Mouse (Mus musculus) stomach, embryonic 15.5 days (tissue): ENCODE data around the gene Fhl2. TPM values are rescaled to one million over a fixed set of nuclear protein-coding genes. Genes with fewer than 3 reads are reported as not detected.
"Not testable (repeated sequence)": the region's sequence is repeated elsewhere in the genome, so short reads cannot be mapped to it uniquely, and the experiment has no call there.

Experiments used
- ATAC-seq: fragments of 200-750 bp; cut with Nextera tagmentation; 2 replicates; pipeline ENCODE4 v1.8.0; 2017; ENCODE audit warnings: low read depth, moderate number of reproducible peaks, moderate TSS enrichment; ENCODE audit not compliant: insufficient read depth, low FRiP score
- H3K27ac ChIP-seq: fragments of 300-500 bp; sonication (generic); 2 replicates; pipeline ENCODE4 v1.5.1; 2015; ENCODE audit warnings: mild to moderate bottlenecking, inconsistent platforms
- H3K27me3 ChIP-seq: fragments of 300-500 bp; sonication (generic); replicated peaks from 2 replicates; pipeline ENCODE4 v1.6.1; 2015; ENCODE audit warnings: inconsistent platforms
- H3K36me3 ChIP-seq: fragments of 300-500 bp; sonication (generic); 2 replicates; pipeline ENCODE4 v1.6.1; 2015; ENCODE audit warnings: inconsistent platforms
- H3K4me1 ChIP-seq: fragments of 300-500 bp; sonication (generic); 2 replicates; pipeline ENCODE4 v1.6.1; 2015; ENCODE audit warnings: inconsistent platforms
- H3K4me2 ChIP-seq: fragments of 300-500 bp; sonication (generic); 2 replicates; pipeline ENCODE4 v1.6.1; 2015; ENCODE audit warnings: mild to moderate bottlenecking, inconsistent platforms
- H3K4me3 ChIP-seq: fragments of 300-500 bp; sonication (generic); replicated peaks from 2 replicates; pipeline ENCODE4 v1.5.1; 2015; ENCODE audit warnings: inconsistent platforms
- H3K9ac ChIP-seq: fragments of 300-500 bp; sonication (generic); 2 replicates; pipeline ENCODE4 v1.6.1; 2015; ENCODE audit warnings: inconsistent platforms
- H3K9me3 ChIP-seq: fragments of 300-500 bp; sonication (generic); 2 replicates; pipeline ENCODE4 v1.6.1; 2016; ENCODE audit warnings: inconsistent platforms
- WGBS: fragments of 180-500 bp; shearing (Covaris S2); methylation state at CpG from one replicate; pipeline ENCODE4 v1.1.7; 2015; 5-methylcytosine and 5-hydroxymethylcytosine counted together
- polyA plus RNA-seq: library from polyadenylated mRNA; unstranded; fragments of >200 nt; fragmentation: Nextera tagmentation; extraction: Ambion mirVana; gene quantifications from 2 replicates; pipeline ENCODE4 v1.2.1, GENCODE M21; 2015

Gene Fhl2
- polyA plus RNA-seq, 1 experiment from 2014 or later, result 72.1 TPM

- Histone ChIP-seq H3K36me3 (peaks cover 12% of the 10 kb centered on the region; the same call in 1 of the 2 replicates), H3K4me2 (no peak overlapping the region), H3K27ac (no peak overlapping the region), H3K4me3 (no peak overlapping the region), H3K4me1 (0 out of 2 replicates have a peak, but pooled peaks cover 11% of the 10 kb centered on the region), H3K9ac (no peak overlapping the region), H3K9me3 (no peaks in the 10 kb centered on the region), H3K27me3 (no peaks in the 10 kb centered on the region)
- WGBS, result 81% methylated on average over 8 of the region's 8 CpGs
- no peak for ATAC-seq
Observed at GRCm38 (mm10) chr1:43144338-43144906, 52.4 kb downstream of the Fhl2 start.

- Histone ChIP-seq H3K27me3 (no peaks in the 10 kb centered on the region), H3K9ac (no peak overlapping the region), H3K27ac (no peak overlapping the region), H3K4me1 (0 out of 2 replicates have a peak, but pooled peaks cover 11% of the 10 kb centered on the region), H3K9me3 (no peaks in the 10 kb centered on the region), H3K36me3 (peaks cover 9% of the 10 kb centered on the region; the same call in 1 of the 2 replicates), H3K4me3 (no peak overlapping the region), H3K4me2 (no peak overlapping the region)
- 85% methylated on average over 4 of the region's 4 CpGs for WGBS
- ATAC-seq, result no peak
Observed at GRCm38 (mm10) chr1:43143791-43144190, 53.0 kb downstream of the Fhl2 start.

GRCm38 (mm10) chr1:43143284-43143683, 53.5 kb downstream of the Fhl2 start:
- H3K4me2 ChIP-seq, result no peak overlapping the region
- H3K27me3 ChIP-seq, result no peaks in the 10 kb centered on the region
- peaks cover 7% of the 10 kb centered on the region; the same call in 1 of the 2 replicates for H3K36me3 ChIP-seq
- H3K4me1 ChIP-seq, result 0 out of 2 replicates have a peak, but pooled peaks cover 11% of the 10 kb centered on the region
- ATAC-seq, result no peak
- 79% methylated on average over 4 of the region's 4 CpGs for WGBS
- H3K27ac ChIP-seq, result no peak overlapping the region
- no peaks in the 10 kb centered on the region for H3K9me3 ChIP-seq
- H3K4me3 ChIP-seq, result no peak overlapping the region
- H3K9ac ChIP-seq, result no peak overlapping the region

- H3K4me1 ChIP-seq, result 0 out of 2 replicates have a peak, but pooled peaks cover 11% of the 10 kb centered on the region
- H3K36me3 ChIP-seq, result peaks cover 7% of the 10 kb centered on the region
- no peaks in the 10 kb centered on the region for H3K9me3 ChIP-seq
- no peak overlapping the region for H3K9ac ChIP-seq
- no peak overlapping the region for H3K4me3 ChIP-seq
- no peak for ATAC-seq
- no peaks in the 10 kb centered on the region for H3K27me3 ChIP-seq
- H3K4me2 ChIP-seq, result no peak overlapping the region
- 58% methylated on average over 6 of the region's 6 CpGs for WGBS
- no peak overlapping the region for H3K27ac ChIP-seq
Observed at GRCm38 (mm10) chr1:43142849-43143248, 53.9 kb downstream of the Fhl2 start.

- Histone ChIP-seq H3K27me3 (no peaks in the 10 kb centered on the region), H3K9ac (no peak overlapping the region), H3K4me2 (no peak overlapping the region), H3K4me1 (0 out of 2 replicates have a peak, but pooled peaks cover 11% of the 10 kb centered on the region), H3K27ac (no peak overlapping the region), H3K4me3 (no peak overlapping the region), H3K9me3 (no peaks in the 10 kb centered on the region), H3K36me3 (peaks cover 14% of the 10 kb centered on the region)
- WGBS, result 69% methylated on average over 11 of the region's 11 CpGs
- ATAC-seq, result no peak
Observed at GRCm38 (mm10) chr1:43141555-43141961, 55.2 kb downstream of the Fhl2 start.

- Histone ChIP-seq H3K9ac (no peak overlapping the region), H3K4me2 (no peak overlapping the region), H3K27ac (no peak overlapping the region), H3K36me3 (peaks cover 20% of the 10 kb centered on the region), H3K9me3 (no peaks in the 10 kb centered on the region), H3K4me1 (0 out of 2 replicates have a peak, but pooled peaks cover 9% of the 10 kb centered on the region), H3K27me3 (no peaks in the 10 kb centered on the region), H3K4me3 (no peak overlapping the region)
- 46% methylated on average over 8 of the region's 8 CpGs for WGBS
- peak; percentile 51; the same call in 1 of the 2 replicates for ATAC-seq
Observed at GRCm38 (mm10) chr1:43139587-43140266, 57.1 kb downstream of the Fhl2 start.

- Histone ChIP-seq H3K4me3 (no peak overlapping the region), H3K27me3 (no peaks in the 10 kb centered on the region), H3K4me1 (0 out of 2 replicates have a peak, but pooled peaks cover 9% of the 10 kb centered on the region), H3K9ac (no peak overlapping the region), H3K9me3 (no peaks in the 10 kb centered on the region), H3K27ac (no peak overlapping the region), H3K36me3 (peaks cover 23% of the 10 kb centered on the region), H3K4me2 (no peak overlapping the region)
- no peak for ATAC-seq
- WGBS, result 69% methylated on average over 15 of the region's 15 CpGs
Observed at GRCm38 (mm10) chr1:43138268-43138812, 58.4 kb downstream of the Fhl2 start.

- WGBS, result 91% methylated on average over 5 of the region's 5 CpGs
- no peak overlapping the region for H3K9ac ChIP-seq
- H3K27ac ChIP-seq, result no peak overlapping the region
- 0 out of 2 replicates have a peak, but pooled peaks cover 9% of the 10 kb centered on the region for H3K4me1 ChIP-seq
- peaks cover 23% of the 10 kb centered on the region for H3K36me3 ChIP-seq
- no peaks in the 10 kb centered on the region for H3K9me3 ChIP-seq
- no peak for ATAC-seq
- no peak overlapping the region for H3K4me2 ChIP-seq
- no peaks in the 10 kb centered on the region for H3K27me3 ChIP-seq
- H3K4me3 ChIP-seq, result no peak overlapping the region
Observed at GRCm38 (mm10) chr1:43137334-43137733, 59.5 kb downstream of the Fhl2 start.

GRCm38 (mm10) chr1:43136488-43137029, 60.2 kb downstream of the Fhl2 start:
- not testable (repeated sequence) for H3K4me2 ChIP-seq, H3K9me3 ChIP-seq, H3K9ac ChIP-seq, H3K4me3 ChIP-seq, H3K4me1 ChIP-seq, H3K27ac ChIP-seq, ATAC-seq, H3K27me3 ChIP-seq
- 82% methylated on average over 2 of the region's 2 CpGs for WGBS
- H3K36me3 ChIP-seq, result peaks cover 22% of the 10 kb centered on the region

GRCm38 (mm10) chr1:43131591-43131990, 65.2 kb downstream of the Fhl2 start:
- H3K4me3 ChIP-seq, result no peak overlapping the region

GRCm38 (mm10) chr1:43130219-43130981, 66.4 kb downstream of the Fhl2 start:
- Histone ChIP-seq H3K4me3 (no peak overlapping the region), H3K9me3 (no peaks in the 10 kb centered on the region), H3K9ac (no peak overlapping the region), H3K27ac (no peak overlapping the region), H3K27me3 (no peaks in the 10 kb centered on the region), H3K4me1 (no peaks in the 10 kb centered on the region), H3K4me2 (no peak overlapping the region), H3K36me3 (peaks cover 19% of the 10 kb centered on the region; the same call in 1 of the 2 replicates)
- no peak for ATAC-seq
- 79% methylated on average over 5 of the region's 5 CpGs for WGBS

More at GRCm38 (mm10) chr1:43131591-43131990, 65.2 kb downstream of the Fhl2 start:
- H3K9ac ChIP-seq, result no peak overlapping the region
- no peaks in the 10 kb centered on the region for H3K4me1 ChIP-seq
- WGBS, result 87% methylated on average over 9 of the region's 9 CpGs
- H3K27ac ChIP-seq, result no peak overlapping the region
- ATAC-seq, result no peak
- no peaks in the 10 kb centered on the region for H3K9me3 ChIP-seq
- no peaks in the 10 kb centered on the region for H3K27me3 ChIP-seq
- no peak overlapping the region for H3K4me2 ChIP-seq
- peaks cover 25% of the 10 kb centered on the region for H3K36me3 ChIP-seq
